Mouse (Mus musculus) ES-E14 (cell line): ENCODE measurements around the gene Rarb.

Experiments
- CHD2 ChIP-seq: IDR thresholded peaks from 2 replicates; pipeline ENCODE4 v1.6.1; 2014; ENCODE audit warnings: mild to moderate bottlenecking, low read depth, low read length, inconsistent platforms
- HCFC1 ChIP-seq: IDR thresholded peaks from 2 replicates; pipeline ENCODE4 v1.6.1; 2012; ENCODE audit warnings: low read length, inconsistent platforms, borderline replicate concordance; ENCODE audit not compliant: insufficient read depth
- MAFK ChIP-seq: IDR thresholded peaks from 2 replicates; pipeline ENCODE4 v1.6.1; 2014; ENCODE audit warnings: mild to moderate bottlenecking, low read depth, low read length, inconsistent platforms; ENCODE audit not compliant: insufficient read depth
- ZC3H11A ChIP-seq: IDR thresholded peaks from 2 replicates; pipeline ENCODE4 v1.6.1; 2012; ENCODE audit warnings: low read depth, mild to moderate bottlenecking, inconsistent platforms, low read length, borderline replicate concordance
- ZNF384 ChIP-seq: IDR thresholded peaks from 2 replicates; pipeline ENCODE4 v1.6.1; 2012; ENCODE audit warnings: low read depth, low read length, inconsistent platforms

- TF ChIP-seq ZNF384 (no peak), CHD2 (no peak), ZC3H11A (no peak), MAFK (no peak), HCFC1 (no peak)
These were observed 60.1 kb downstream of the Rarb start for GRCm38 (mm10) chr14:16758773-16759434.
